Mouse (Mus musculus) intestine, embryonic 15.5 days (tissue): ENCODE data around the gene Slc25a10. TPM values are rescaled to one million over a fixed set of nuclear protein-coding genes. Genes with fewer than 3 reads are reported as not detected.

Experiments
- ATAC-seq: fragments of 200-750 bp; cut with Nextera tagmentation; 2 replicates; pipeline ENCODE4 v1.8.0; 2017; ENCODE audit warnings: moderate TSS enrichment, moderate library complexity
- H3K27ac ChIP-seq: fragments of 300-500 bp; sonication (generic); 2 replicates; pipeline ENCODE4 v1.5.1; 2015; ENCODE audit warnings: mild to moderate bottlenecking, inconsistent platforms
- H3K27me3 ChIP-seq: fragments of 300-500 bp; sonication (generic); replicated peaks from 2 replicates; pipeline ENCODE4 v1.6.1; 2015; ENCODE audit warnings: inconsistent platforms
- H3K36me3 ChIP-seq: fragments of 300-500 bp; sonication (generic); 2 replicates; pipeline ENCODE4 v1.6.1; 2015; ENCODE audit warnings: inconsistent platforms
- H3K4me1 ChIP-seq: fragments of 300-500 bp; sonication (generic); replicated peaks from 2 replicates; pipeline ENCODE4 v1.6.1; 2015; ENCODE audit warnings: inconsistent platforms
- H3K4me2 ChIP-seq: fragments of 300-500 bp; sonication (generic); replicated peaks from 2 replicates; pipeline ENCODE4 v1.6.1; 2015; ENCODE audit warnings: mild to moderate bottlenecking, inconsistent platforms
- H3K4me3 ChIP-seq: fragments of 300-500 bp; sonication (generic); replicated peaks from 2 replicates; pipeline ENCODE4 v1.5.1; 2015; ENCODE audit warnings: inconsistent platforms
- H3K9ac ChIP-seq: fragments of 300-500 bp; sonication (generic); 2 replicates; pipeline ENCODE4 v1.6.1; 2015; ENCODE audit warnings: inconsistent platforms
- H3K9me3 ChIP-seq: fragments of 300-500 bp; sonication (generic); 2 replicates; pipeline ENCODE4 v1.6.1; 2016; ENCODE audit warnings: inconsistent platforms
- WGBS: fragments of 180-500 bp; shearing (Covaris S2); methylation state at CpG from one replicate; pipeline ENCODE4 v1.1.7; 2015; 5-methylcytosine and 5-hydroxymethylcytosine counted together
- polyA plus RNA-seq: library from polyadenylated mRNA; unstranded; fragments of >200 nt; fragmentation: Nextera tagmentation; extraction: Ambion mirVana; gene quantifications from 2 replicates; pipeline ENCODE4 v1.2.1, GENCODE M21; 2015

Slc25a10 gene
- 79.1 and 90.1 TPM in 2 replicates for polyA plus RNA-seq

GRCm38 (mm10) chr11:120491317-120492023 lies at the start of gene Slc25a10:
Gene Slc25a10 (plus strand): TSS chr11:120491840.
- H3K4me3 ChIP-seq = peak within 1 kb of the TSS; percentile 90
- peak within 1 kb of the TSS; percentile 89 for H3K27ac ChIP-seq
- peak within 1 kb of the TSS; percentile 78 for H3K9ac ChIP-seq
- H3K4me1 ChIP-seq = peaks cover 32% of the 10 kb centered on the region
- H3K4me2 ChIP-seq = peak within 1 kb of the TSS; percentile 92
- under 1% methylated on average over 35 of the region's 35 CpGs for WGBS
- H3K36me3 ChIP-seq = peaks cover 20% of the 10 kb centered on the region
- no peaks in the 10 kb centered on the region for H3K9me3 ChIP-seq
- no peaks in the 10 kb centered on the region for H3K27me3 ChIP-seq
- ATAC-seq = peak; percentile 91

- whole genome bisulfite sequencing = 88% methylated on average over 3 of the region's 3 CpGs
Measured at GRCm38 (mm10) chr11:120442344-120442743, 49.3 kb upstream of the Slc25a10 start, which contains the start of gene Tspan10. Gene Tspan10 (plus strand): TSS chr11:120442644.

GRCm38 (mm10) chr11:120442765-120443280 lies 48.8 kb upstream of the Slc25a10 start:
- H3K9me3 ChIP-seq = no peaks in the 10 kb centered on the region
- no peak overlapping the region for H3K4me3 ChIP-seq
- no peaks in the 10 kb centered on the region for H3K27me3 ChIP-seq
- no peak overlapping the region for H3K9ac ChIP-seq
- 91% methylated on average over 3 of the region's 3 CpGs for WGBS
- H3K4me2 ChIP-seq = no peak overlapping the region
- no peak overlapping the region for H3K27ac ChIP-seq
- no peaks in the 10 kb centered on the region for H3K4me1 ChIP-seq
- ATAC-seq = no peak
- H3K36me3 ChIP-seq = no peaks in the 10 kb centered on the region

More at GRCm38 (mm10) chr11:120442344-120442743, 49.3 kb upstream of the Slc25a10 start, which contains the start of gene Tspan10:
- no peaks in the 10 kb centered on the region for H3K27me3 ChIP-seq
- H3K4me1 ChIP-seq = no peaks in the 10 kb centered on the region
- H3K36me3 ChIP-seq = no peaks in the 10 kb centered on the region
- no peak within 1 kb of the TSS for H3K4me2 ChIP-seq
- no peaks in the 10 kb centered on the region for H3K9me3 ChIP-seq
- no peak for ATAC-seq
- H3K9ac ChIP-seq = no peak within 1 kb of the TSS
- H3K27ac ChIP-seq = no peak within 1 kb of the TSS
- no peak within 1 kb of the TSS for H3K4me3 ChIP-seq

- H3K27me3 ChIP-seq = no peaks in the 10 kb centered on the region
- ATAC-seq = no peak
- no peak overlapping the region for H3K9ac ChIP-seq
- 69% methylated on average over 6 of the region's 6 CpGs for WGBS
- H3K4me2 ChIP-seq = no peak overlapping the region
- no peaks in the 10 kb centered on the region for H3K9me3 ChIP-seq
- no peaks in the 10 kb centered on the region for H3K4me1 ChIP-seq
- no peak overlapping the region for H3K4me3 ChIP-seq
- no peaks in the 10 kb centered on the region for H3K36me3 ChIP-seq
- no peak overlapping the region for H3K27ac ChIP-seq
Measured at GRCm38 (mm10) chr11:120444106-120444505, 47.5 kb upstream of the Slc25a10 start.

GRCm38 (mm10) chr11:120445475-120445874 lies 46.2 kb upstream of the Slc25a10 start:
- Histone ChIP-seq H3K36me3 (no peaks in the 10 kb centered on the region), H3K9me3 (no peaks in the 10 kb centered on the region), H3K27me3 (no peaks in the 10 kb centered on the region), H3K27ac (no peak overlapping the region), H3K4me1 (no peaks in the 10 kb centered on the region), H3K4me2 (no peak overlapping the region), H3K9ac (no peak overlapping the region), H3K4me3 (no peak overlapping the region)
- no peak for ATAC-seq
- WGBS = 54% methylated on average over 3 of the region's 3 CpGs

- H3K4me3 ChIP-seq = no peak overlapping the region
- H3K36me3 ChIP-seq = no peaks in the 10 kb centered on the region
- H3K27me3 ChIP-seq = no peaks in the 10 kb centered on the region
- ATAC-seq = no peak
- no peaks in the 10 kb centered on the region for H3K9me3 ChIP-seq
- 76% methylated on average over 7 of the region's 7 CpGs for WGBS
- H3K4me2 ChIP-seq = no peak overlapping the region
- H3K27ac ChIP-seq = no peak overlapping the region
- H3K4me1 ChIP-seq = no peaks in the 10 kb centered on the region
- H3K9ac ChIP-seq = no peak overlapping the region
Measured at GRCm38 (mm10) chr11:120447179-120447578, 44.5 kb upstream of the Slc25a10 start.

GRCm38 (mm10) chr11:120452246-120452645 lies 39.4 kb upstream of the Slc25a10 start:
- Histone ChIP-seq H3K9ac (no peak overlapping the region), H3K4me3 (no peak overlapping the region), H3K27me3 (no peaks in the 10 kb centered on the region), H3K4me2 (no peak overlapping the region), H3K9me3 (no peaks in the 10 kb centered on the region), H3K27ac (no peak overlapping the region), H3K4me1 (0 out of 2 replicates have a peak, but pooled peaks cover 5% of the 10 kb centered on the region), H3K36me3 (no peaks in the 10 kb centered on the region; the same call in 1 of the 2 replicates)
- WGBS = 65% methylated on average over 3 of the region's 3 CpGs
- ATAC-seq = no peak

- H3K9me3 ChIP-seq = no peaks in the 10 kb centered on the region
- no peak within 1 kb of the TSS for H3K4me3 ChIP-seq
- no peak within 1 kb of the TSS for H3K9ac ChIP-seq
- no peak for ATAC-seq
- H3K27me3 ChIP-seq = no peaks in the 10 kb centered on the region
- H3K27ac ChIP-seq = no peak within 1 kb of the TSS
- WGBS = 88% methylated on average over 4 of the region's 4 CpGs
- H3K4me1 ChIP-seq = 0 out of 2 replicates have a peak, but pooled peaks cover 7% of the 10 kb centered on the region
- H3K4me2 ChIP-seq = no peak within 1 kb of the TSS
- no peaks in the 10 kb centered on the region; the same call in 1 of the 2 replicates for H3K36me3 ChIP-seq
Measured at GRCm38 (mm10) chr11:120453306-120453705, 38.3 kb upstream of the Slc25a10 start, which contains the start of gene Pde6g. Gene Pde6g (minus strand): TSS chr11:120453500.

- H3K4me2 ChIP-seq = no peak overlapping the region
- H3K4me1 ChIP-seq = peaks cover 12% of the 10 kb centered on the region; the same call in 1 of the 2 replicates
- H3K27ac ChIP-seq = no peak overlapping the region
- H3K27me3 ChIP-seq = no peaks in the 10 kb centered on the region
- no peaks in the 10 kb centered on the region for H3K9me3 ChIP-seq
- H3K4me3 ChIP-seq = no peak overlapping the region
- ATAC-seq = no peak
- H3K9ac ChIP-seq = no peak overlapping the region
- 92% methylated on average over 4 of the region's 4 CpGs for WGBS
- peaks cover 5% of the 10 kb centered on the region; the same call in 1 of the 2 replicates for H3K36me3 ChIP-seq
Measured at GRCm38 (mm10) chr11:120454965-120455364, 36.7 kb upstream of the Slc25a10 start.

GRCm38 (mm10) chr11:120455413-120455812 lies 36.2 kb upstream of the Slc25a10 start:
- Histone ChIP-seq H3K4me3 (no peak overlapping the region), H3K9me3 (no peaks in the 10 kb centered on the region), H3K9ac (no peak overlapping the region), H3K36me3 (peaks cover 8% of the 10 kb centered on the region; the same call in 1 of the 2 replicates), H3K27ac (no peak overlapping the region), H3K27me3 (no peaks in the 10 kb centered on the region), H3K4me1 (peaks cover 12% of the 10 kb centered on the region; the same call in 1 of the 2 replicates), H3K4me2 (no peak overlapping the region)
- no peak for ATAC-seq
- 93% methylated on average over 7 of the region's 7 CpGs for WGBS

GRCm38 (mm10) chr11:120457370-120457769 lies 34.3 kb upstream of the Slc25a10 start:
- peak; percentile 36; the same call in 1 of the 2 replicates for ATAC-seq
- peak overlapping the region; percentile 98 for H3K9ac ChIP-seq
- H3K27me3 ChIP-seq = no peaks in the 10 kb centered on the region
- peak overlapping the region; percentile 84 for H3K27ac ChIP-seq
- H3K4me3 ChIP-seq = peak overlapping the region; percentile 93
- H3K4me1 ChIP-seq = peaks cover 12% of the 10 kb centered on the region; the same call in 1 of the 2 replicates
- H3K9me3 ChIP-seq = no peaks in the 10 kb centered on the region
- peak overlapping the region; percentile 82 for H3K4me2 ChIP-seq
- H3K36me3 ChIP-seq = peaks cover 21% of the 10 kb centered on the region; the same call in 1 of the 2 replicates
- 22% methylated on average over 14 of the region's 14 CpGs for WGBS
